ENCODE assay signal across 8 mouse cellular contexts in the genomic region with DNA sequence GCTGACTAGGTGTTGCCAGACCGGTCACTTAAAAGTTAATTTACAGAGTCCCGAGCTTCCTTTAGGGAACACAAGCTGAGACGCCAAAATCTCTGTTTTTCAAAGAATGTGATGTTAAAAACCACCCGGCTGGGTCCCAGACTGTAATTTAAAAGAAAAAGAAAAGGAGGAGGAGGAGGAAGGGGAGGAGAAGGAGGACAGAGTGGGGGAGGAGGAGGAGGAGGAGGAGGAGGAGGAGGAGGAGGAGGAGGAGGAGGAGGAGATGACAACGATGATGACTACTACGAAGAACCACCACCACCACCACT. TPM values are rescaled to one million over a fixed set of nuclear protein-coding genes. Genes with fewer than 3 reads are reported as not detected.
DNase-seq lines count a peak whose midpoint lies in the region; ATAC-seq and TF ChIP-seq lines count a peak whose summit lies in the region.

No protein-coding gene starts in this region.

- DNase-seq in heart, embryonic 10.5 days (ENCODE audit: low spot score): no peak
- no peak for DNase-seq in heart, adult 11 months
- no peak for DNase-seq in lung, postnatal 25 days (ENCODE audit: low spot score)
- DNase-seq in stomach, postnatal 0 days (ENCODE audit: low spot score): no peak
- DNase-seq in thymus, adult 18-20 months: no peak

- H3K9ac ChIP-seq in lung, embryonic 16.5 days (ENCODE audit: low read length): no peak overlapping the region
- H3K9ac ChIP-seq in limb, embryonic 13.5 days: no peak overlapping the region
- no peak overlapping the region for H3K9ac ChIP-seq in stomach, postnatal 0 days (ENCODE audit: low read length)

- WGBS in heart, embryonic 10.5 days: 30% methylated on average over 6 of the region's 6 CpGs
- WGBS in lung, embryonic 16.5 days: 13% methylated on average over 6 of the region's 6 CpGs
- WGBS in limb, embryonic 13.5 days: 4% methylated on average over 6 of the region's 6 CpGs
- 8% methylated on average over 6 of the region's 6 CpGs for WGBS in stomach, postnatal 0 days

- H3K27me3 ChIP-seq in heart, embryonic 10.5 days (ENCODE audit: insufficient read depth, poor library complexity, severe bottlenecking): no peaks in the 10 kb centered on the region
- H3K27me3 ChIP-seq in lung, embryonic 16.5 days (ENCODE audit: control insufficient read depth, insufficient read depth, low read depth, low read length): no peaks in the 10 kb centered on the region
- no peaks in the 10 kb centered on the region for H3K27me3 ChIP-seq in limb, embryonic 13.5 days
- H3K27me3 ChIP-seq in stomach, postnatal 0 days (ENCODE audit: control insufficient read depth, insufficient read depth, low read length): no peaks in the 10 kb centered on the region

- H3K27ac ChIP-seq in heart, embryonic 10.5 days: peak overlapping the region; percentile 77; the same call in 1 of the 2 replicates
- peak overlapping the region; percentile 17; the same call in 1 of the 2 replicates for H3K27ac ChIP-seq in lung, embryonic 16.5 days (ENCODE audit: low read length)
- peak overlapping the region; percentile 97; the same call in 1 of the 2 replicates for H3K27ac ChIP-seq in limb, embryonic 13.5 days
- no peak overlapping the region; the same call in 1 of the 2 replicates for H3K27ac ChIP-seq in stomach, postnatal 0 days (replicated peaks)

- TF ChIP-seq CTCF in stomach, postnatal 0 days (IDR thresholded peaks at IDR 0.05; ENCODE audit: low read depth): no peak

- ATAC-seq in lung, embryonic 16.5 days (ENCODE audit: low read depth): peak; percentile 0; the same call in 1 of the 2 replicates
- ATAC-seq in limb, embryonic 13.5 days (ENCODE audit: low FRiP score, low read depth): peak; percentile 25
- ATAC-seq in stomach, postnatal 0 days (ENCODE audit: low FRiP score, low TSS enrichment): no peak
- no peak for ATAC-seq in activated CD4-positive, CD25-positive, alpha-beta regulatory T cell, adult 4 months

- TF ChIP-seq EP300 in stomach, postnatal 0 days (optimal IDR thresholded peaks at IDR 0.05): no peak

- peaks cover 21% of the 10 kb centered on the region for H3K4me1 ChIP-seq in heart, embryonic 10.5 days
- peaks cover 19% of the 10 kb centered on the region for H3K4me1 ChIP-seq in lung, embryonic 16.5 days (replicated peaks; ENCODE audit: control insufficient read depth, insufficient read depth, low read length)
- H3K4me1 ChIP-seq in limb, embryonic 13.5 days: peaks cover 23% of the 10 kb centered on the region
- no peaks in the 10 kb centered on the region for H3K4me1 ChIP-seq in stomach, postnatal 0 days (replicated peaks; ENCODE audit: control insufficient read depth, insufficient read depth)

- H3K36me3 ChIP-seq in heart, embryonic 10.5 days: no peaks in the 10 kb centered on the region
- no peaks in the 10 kb centered on the region for H3K36me3 ChIP-seq in lung, embryonic 16.5 days (ENCODE audit: control insufficient read depth, insufficient read depth, low read length)
- H3K36me3 ChIP-seq in limb, embryonic 13.5 days: no peaks in the 10 kb centered on the region
- H3K36me3 ChIP-seq in stomach, postnatal 0 days (ENCODE audit: control insufficient read depth, insufficient read depth, low read length): no peaks in the 10 kb centered on the region

- H3K9me3 ChIP-seq in heart, embryonic 10.5 days: no peaks in the 10 kb centered on the region
- no peaks in the 10 kb centered on the region; the same call in 1 of the 2 replicates for H3K9me3 ChIP-seq in lung, embryonic 16.5 days (ENCODE audit: control insufficient read depth, low read length)
- H3K9me3 ChIP-seq in limb, embryonic 13.5 days: 0 out of 2 replicates have a peak, but pooled peaks cover 4% of the 10 kb centered on the region
- no peaks in the 10 kb centered on the region for H3K9me3 ChIP-seq in stomach, postnatal 0 days (ENCODE audit: control insufficient read depth, low read length)

- H3K4me3 ChIP-seq in heart, embryonic 10.5 days: peak overlapping the region; percentile 51
- peak overlapping the region; percentile 35 for H3K4me3 ChIP-seq in lung, embryonic 16.5 days (ENCODE audit: low read length)
- peak overlapping the region; percentile 31 for H3K4me3 ChIP-seq in limb, embryonic 13.5 days
- peak overlapping the region; percentile 21; the same call in 1 of the 2 replicates for H3K4me3 ChIP-seq in stomach, postnatal 0 days (ENCODE audit: low read depth, low read length)

- peak overlapping the region; percentile 50 for H3K4me2 ChIP-seq in lung, embryonic 16.5 days (ENCODE audit: low read depth, low read length)
- peak overlapping the region; percentile 50 for H3K4me2 ChIP-seq in limb, embryonic 13.5 days (replicated peaks)
- peak overlapping the region; percentile 45 for H3K4me2 ChIP-seq in stomach, postnatal 0 days (replicated peaks; ENCODE audit: low read depth)

RNA-seq across cellular contexts. Expression of gene Cdrt4, which starts 30.3 kb away (rescaled TPM):
- 0.31 TPM in 1 of 2 replicates, not detected in the other for polyA plus RNA-seq in heart, embryonic 10.5 days (2016; fragmentation: Nextera tagmentation; extraction: Ambion mirVana)
- polyA plus RNA-seq in lung, embryonic 16.5 days (2015; fragmentation: Nextera tagmentation; extraction: Ambion mirVana): 0.21 and 0.52 TPM in 2 replicates
- 0.56 and 0.62 TPM in 2 replicates for polyA plus RNA-seq in limb, embryonic 13.5 days (2015; fragmentation: Nextera tagmentation; extraction: Ambion mirVana)
- 0.15 TPM in 1 of 2 replicates, not detected in the other for polyA plus RNA-seq in stomach, postnatal 0 days (2015; fragmentation: Nextera tagmentation; extraction: Ambion mirVana)
- not detected for polyA plus RNA-seq in activated CD4-positive, CD25-positive, alpha-beta regulatory T cell, adult 4 months (2017; shearing (Covaris generic))

RNA-seq across cellular contexts. Expression of gene Tvp23b, which starts 41.4 kb away (rescaled TPM):
- 55.6 and 61.8 TPM in 2 replicates for polyA plus RNA-seq in heart, embryonic 10.5 days (2016; fragmentation: Nextera tagmentation; extraction: Ambion mirVana)
- polyA plus RNA-seq in lung, embryonic 16.5 days (2015; fragmentation: Nextera tagmentation; extraction: Ambion mirVana): 79.5 TPM in 2 replicates
- 64.2 and 67.1 TPM in 2 replicates for polyA plus RNA-seq in limb, embryonic 13.5 days (2015; fragmentation: Nextera tagmentation; extraction: Ambion mirVana)
- 67.2 and 71.1 TPM in 2 replicates for polyA plus RNA-seq in stomach, postnatal 0 days (2015; fragmentation: Nextera tagmentation; extraction: Ambion mirVana)
- polyA plus RNA-seq in activated CD4-positive, CD25-positive, alpha-beta regulatory T cell, adult 4 months (2017; shearing (Covaris generic)): 10 to 100 TPM; 51.3 to 60.7 TPM

Comparison
In these comparisons a context has a peak if more than half of its experiments do, and no peak if none do; other contexts are left out.
1. ATAC-seq: peak in lung, embryonic 16.5 days (single experiment) and limb, embryonic 13.5 days (single experiment); none in stomach, postnatal 0 days (single experiment) and activated CD4-positive, CD25-positive, alpha-beta regulatory T cell, adult 4 months (single experiment).
2. Peak in every context shown above with its lines, with median percentiles within 50 percentile points of each other: H3K4me3 ChIP-seq and H3K4me2 ChIP-seq.